Mouse (Mus musculus) regulatory T cell (primary cell): ENCODE results near the gene Flnb.

Experiments
- in situ Hi-C: fragments of 300-600 bp; cut with MboI, MseI; formaldehyde crosslinking; loops from one replicate; pipeline ENCODE4 v1.15.1; 2025; ENCODE audit warnings: high pct_unique_total_duplicates

Gene Flnb

DNA sequence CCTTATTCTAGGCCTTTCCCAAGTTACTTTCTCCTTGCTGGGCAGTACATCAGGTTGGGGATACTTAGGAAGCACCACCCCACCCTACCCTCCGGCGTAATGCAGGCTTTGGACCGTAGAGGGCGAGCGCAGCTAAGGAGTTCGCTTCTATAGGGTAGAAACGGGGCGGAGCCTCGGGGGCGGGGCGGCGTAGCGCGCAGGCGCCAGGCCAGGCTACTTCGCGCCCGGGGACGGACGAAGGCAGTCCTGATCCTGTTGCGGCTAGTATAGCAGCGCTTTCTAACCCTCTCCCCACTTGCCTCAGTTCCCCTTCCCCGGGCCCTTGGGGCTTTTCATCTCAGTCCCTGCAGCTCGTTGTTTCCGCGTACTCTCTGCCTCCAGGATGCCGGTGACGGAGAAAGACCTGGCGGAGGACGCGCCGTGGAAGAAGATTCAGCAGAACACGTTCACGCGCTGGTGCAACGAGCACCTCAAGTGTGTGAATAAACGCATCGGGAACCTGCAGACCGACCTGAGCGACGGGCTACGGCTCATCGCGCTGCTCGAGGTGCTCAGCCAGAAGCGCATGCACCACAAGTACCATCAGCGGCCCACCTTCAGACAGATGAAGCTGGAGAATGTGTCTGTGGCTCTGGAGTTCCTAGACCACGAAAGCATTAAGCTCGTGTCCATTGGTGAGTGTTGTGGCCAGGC, at the start of gene Flnb:
Gene Flnb, plus strand, starts transcription at position 188 of the 693 bp plus-strand sequence.
- in situ Hi-C loops = loop anchor here (5.0 kb wide), 2 partner anchors 129 to 349 kb away; no protein-coding TSS in a partner anchor

DNA sequence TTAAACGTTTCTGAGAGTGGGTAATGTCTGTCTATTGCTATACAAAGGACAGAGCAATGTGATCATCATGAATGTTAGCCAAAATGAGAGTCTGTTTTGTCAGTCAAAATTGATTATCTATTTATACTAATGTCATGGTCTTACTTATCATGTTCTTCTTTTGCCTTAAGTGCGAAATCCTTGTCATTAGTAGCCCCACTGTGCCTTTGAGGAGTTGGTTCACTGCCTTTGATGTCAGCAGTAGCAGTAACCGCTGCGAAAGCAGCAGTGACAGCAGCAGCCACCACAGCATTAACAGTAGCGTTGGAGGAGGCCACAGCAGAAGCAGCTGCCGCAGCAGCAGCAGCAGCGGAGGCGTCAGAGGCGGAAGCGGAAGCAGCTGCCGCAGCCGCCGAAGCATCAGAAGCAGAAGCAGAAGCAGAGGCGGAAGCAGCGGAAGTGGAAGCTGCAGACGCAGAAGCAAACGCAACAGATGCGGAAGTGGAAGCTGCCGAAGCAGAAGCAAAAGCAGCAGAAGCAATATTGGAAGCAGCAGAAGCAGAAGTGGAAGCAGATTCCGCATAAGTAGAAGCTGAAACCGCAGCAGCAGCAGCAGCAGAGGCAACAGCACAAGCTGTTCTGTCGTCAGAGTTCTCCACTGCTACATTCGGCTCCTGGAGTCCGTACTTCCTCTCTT, 43.9 kb upstream of the Flnb start:
- in situ Hi-C loops = no loop called here

DNA sequence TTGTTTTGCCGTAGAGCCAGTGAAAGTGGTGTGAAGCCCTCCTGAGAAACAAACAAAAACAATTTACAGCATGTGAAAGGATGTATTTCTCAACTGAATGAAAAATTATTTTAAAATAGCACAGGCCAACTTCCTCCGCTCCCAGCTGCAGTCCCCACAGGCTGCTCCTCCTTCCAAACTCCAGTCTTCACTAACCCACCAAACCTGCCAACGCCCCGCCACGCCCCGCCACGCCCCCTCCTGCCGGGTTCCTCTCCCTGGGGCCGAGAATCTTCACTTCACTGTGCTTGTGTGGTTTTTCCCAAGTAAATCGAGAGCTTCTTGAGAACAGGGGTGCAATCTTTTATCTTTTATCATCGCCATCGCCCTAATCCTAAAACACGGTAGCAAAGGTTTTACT, 31.7 kb upstream of the Flnb start:
- in situ Hi-C loops = no loop called here

DNA sequence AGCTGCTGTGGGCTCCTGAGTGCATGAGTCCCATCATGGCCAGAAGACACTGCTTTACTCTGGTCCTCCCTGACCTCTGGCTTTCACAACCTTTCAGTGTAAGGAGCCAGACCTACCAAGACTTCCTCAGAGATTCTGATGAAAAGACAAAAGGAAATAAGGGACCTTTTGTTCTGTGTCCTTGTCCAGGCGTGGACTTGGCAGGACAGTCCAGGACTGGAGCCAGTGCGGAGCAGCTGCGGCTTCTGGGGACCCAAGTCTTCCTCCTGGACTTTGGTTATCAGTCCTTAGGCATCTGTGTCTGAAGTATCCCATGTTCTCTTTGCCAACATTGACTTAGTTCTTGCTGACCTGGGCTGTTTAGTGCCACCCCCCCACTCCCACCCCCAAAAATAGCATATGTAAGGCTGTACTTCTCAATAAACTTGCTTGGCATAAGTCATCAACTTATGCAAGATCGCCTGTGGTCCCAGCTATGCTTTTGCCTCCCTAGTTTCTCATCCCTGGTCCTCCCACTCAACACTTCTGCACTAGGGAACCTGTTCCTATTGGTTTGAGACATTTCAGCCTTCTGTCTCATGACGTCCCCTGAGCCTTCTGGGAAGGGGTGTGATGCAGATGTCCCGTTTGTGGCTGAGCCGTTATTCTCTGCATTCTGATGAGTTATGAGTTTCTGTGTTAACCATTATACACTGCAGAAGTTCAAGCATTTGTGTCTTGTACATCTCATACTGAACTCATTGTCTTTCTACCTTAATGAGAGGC, 28.3 kb upstream of the Flnb start:
- in situ Hi-C loops = no loop called here

DNA sequence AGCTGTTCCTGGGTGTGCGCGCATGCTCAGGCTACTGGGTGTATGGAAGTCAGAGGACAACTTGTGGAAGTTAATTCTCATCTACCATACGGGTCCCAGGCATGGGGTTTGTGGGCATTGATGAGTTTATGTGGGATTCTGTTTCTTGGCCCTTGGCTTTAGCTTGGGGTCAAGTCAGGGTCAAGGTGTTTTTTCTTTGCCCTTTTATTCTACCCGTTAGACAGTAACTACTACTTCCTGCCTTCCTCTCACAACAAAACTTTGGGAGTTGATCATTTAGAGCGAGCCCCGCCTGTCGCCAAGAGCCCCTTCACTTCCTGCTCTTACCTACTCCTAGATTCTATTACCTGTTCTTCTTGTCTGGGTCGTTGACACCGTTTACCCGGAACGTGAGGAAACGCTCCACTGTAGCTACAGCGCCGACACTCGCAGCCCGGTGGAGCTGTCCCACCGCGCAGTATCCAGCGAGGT, 26.7 kb upstream of the Flnb start:
- in situ Hi-C loops = no loop called here

DNA sequence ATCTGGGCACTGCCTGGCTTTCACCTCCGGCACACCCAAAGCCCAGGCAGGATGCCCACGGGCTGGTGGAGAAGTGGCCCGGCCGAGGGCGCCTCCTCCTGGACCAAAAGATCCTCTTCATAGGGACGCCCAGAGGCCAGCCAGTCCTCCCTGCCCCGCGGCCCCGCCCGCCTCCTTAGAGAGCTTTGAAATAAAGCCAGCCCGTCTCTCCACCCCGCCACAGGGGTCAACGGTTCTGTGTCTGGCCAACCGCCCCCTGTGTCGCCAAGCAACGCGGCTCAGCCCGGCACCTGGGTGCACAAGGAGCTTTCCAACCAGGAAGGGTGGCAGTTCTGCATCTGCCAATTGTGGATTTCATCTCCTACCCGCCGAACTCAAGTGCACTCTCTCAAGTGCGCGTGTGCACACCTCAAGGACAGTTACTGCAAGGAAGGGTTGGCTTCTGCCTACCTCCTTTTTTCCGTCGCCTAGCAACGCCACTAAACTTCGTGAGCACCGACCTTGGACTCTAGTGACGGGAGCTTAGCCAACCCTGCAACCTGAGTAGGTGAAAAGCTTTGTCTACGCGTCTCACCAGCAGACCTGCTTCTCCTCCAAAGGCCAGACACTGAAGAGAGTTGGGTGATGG, 26.1 kb upstream of the Flnb start, which contains the start of gene Gm26661:
Gene Gm26661, plus strand, starts transcription at position 56 of the 628 bp plus-strand sequence.
- in situ Hi-C loops = no loop called here

- in situ Hi-C loops = no loop called here
Measured at GRCm38 (mm10) chr14:7795961-7796360, 21.8 kb upstream of the Flnb start.

DNA sequence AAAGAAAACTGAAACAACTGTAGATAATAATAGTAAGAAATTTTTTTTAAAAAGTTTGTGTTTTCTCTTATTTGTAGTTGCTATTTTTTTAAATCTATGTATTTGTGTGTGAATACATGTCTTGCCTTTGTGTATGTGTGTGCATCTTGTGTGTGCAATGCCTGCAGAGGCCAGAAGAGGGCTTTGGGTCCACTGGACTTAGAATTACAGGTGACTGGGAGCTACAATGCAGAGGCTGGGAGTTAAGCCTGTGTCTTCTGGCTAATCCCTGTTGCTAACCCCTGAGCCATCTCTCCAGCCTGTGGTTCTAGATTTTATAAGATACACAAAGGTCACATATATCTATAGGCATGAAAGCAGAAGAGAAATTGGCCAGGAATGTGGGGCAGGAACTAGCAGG, 17.1 kb upstream of the Flnb start:
- in situ Hi-C loops = no loop called here

DNA sequence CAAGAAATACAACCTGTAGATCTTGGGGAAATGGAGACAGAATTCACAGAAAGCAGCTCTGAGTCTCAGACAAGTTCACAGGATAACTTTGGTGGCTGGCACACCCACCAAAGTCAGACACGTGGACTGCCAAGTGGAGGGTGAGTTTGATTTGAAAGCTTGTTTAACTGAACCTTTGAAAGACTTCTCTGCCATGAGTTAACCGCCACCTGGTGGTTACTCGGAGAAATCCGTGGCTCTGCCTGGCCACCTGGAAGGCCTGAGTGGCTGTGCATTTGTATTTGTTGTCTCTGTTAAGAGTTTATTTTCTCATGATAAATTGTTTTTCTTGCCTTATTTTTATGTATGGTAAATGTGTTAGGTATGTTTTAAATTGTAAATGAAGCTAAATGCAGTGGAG, 15.9 kb upstream of the Flnb start:
- in situ Hi-C loops = no loop called here

- in situ Hi-C loops = no loop called here
Measured at GRCm38 (mm10) chr14:7803874-7804557, 13.7 kb upstream of the Flnb start.

GRCm38 (mm10) chr14:7804558-7804905, 13.2 kb upstream of the Flnb start:
- in situ Hi-C loops = no loop called here

DNA sequence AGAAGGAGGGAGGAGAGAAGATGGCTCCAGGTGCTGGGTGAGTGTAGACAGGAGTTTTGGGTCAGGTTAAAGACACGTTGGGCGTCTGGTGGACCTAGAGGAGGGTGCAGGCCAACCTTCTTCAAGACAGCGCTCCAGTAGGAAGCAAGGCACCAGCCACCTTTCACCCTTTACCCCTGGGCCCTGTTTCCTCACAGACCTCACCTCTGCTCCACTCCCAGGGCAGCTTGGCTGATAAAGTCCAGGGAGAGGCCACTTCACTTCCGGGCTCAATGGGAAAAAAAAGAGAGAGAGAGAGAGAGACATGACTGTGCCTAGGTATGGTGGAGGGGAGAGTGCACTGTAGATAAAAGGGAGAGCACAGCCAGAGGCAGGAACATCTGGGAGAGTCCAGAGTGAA, 10.0 kb upstream of the Flnb start:
- in situ Hi-C loops = no loop called here

GRCm38 (mm10) chr14:7808501-7808981, 9.2 kb upstream of the Flnb start:
- in situ Hi-C loops = no loop called here

GRCm38 (mm10) chr14:7809043-7809955, 8.5 kb upstream of the Flnb start:
- in situ Hi-C loops = no loop called here

GRCm38 (mm10) chr14:7818463-7819121, 835 bp downstream of the Flnb start:
- in situ Hi-C loops = loop anchor here (5.0 kb wide), 2 partner anchors 129 to 349 kb away; no protein-coding TSS in a partner anchor

DNA sequence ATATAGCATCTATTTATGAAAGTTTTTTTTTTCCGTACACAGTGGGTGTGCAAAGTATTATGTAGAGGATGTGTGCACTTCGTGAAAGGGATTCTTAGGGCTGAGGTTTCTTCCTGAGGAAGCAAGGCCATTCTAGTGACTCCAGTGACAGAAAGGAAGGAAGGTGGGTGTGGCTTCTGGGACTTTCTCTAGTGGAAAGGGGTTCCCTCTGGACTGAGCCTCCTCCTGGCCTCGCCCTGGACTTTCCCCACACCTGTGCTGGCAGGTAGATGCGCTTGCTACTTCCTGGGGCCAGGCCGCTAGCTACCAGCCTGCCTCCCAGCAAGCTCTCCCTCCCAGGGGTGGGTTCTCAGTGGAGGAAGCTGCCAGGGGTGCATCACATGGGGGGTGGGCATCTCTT, 1.7 kb downstream of the Flnb start:
- in situ Hi-C loops = loop anchor here (5.0 kb wide), 2 partner anchors 128 to 348 kb away; no protein-coding TSS in a partner anchor

DNA sequence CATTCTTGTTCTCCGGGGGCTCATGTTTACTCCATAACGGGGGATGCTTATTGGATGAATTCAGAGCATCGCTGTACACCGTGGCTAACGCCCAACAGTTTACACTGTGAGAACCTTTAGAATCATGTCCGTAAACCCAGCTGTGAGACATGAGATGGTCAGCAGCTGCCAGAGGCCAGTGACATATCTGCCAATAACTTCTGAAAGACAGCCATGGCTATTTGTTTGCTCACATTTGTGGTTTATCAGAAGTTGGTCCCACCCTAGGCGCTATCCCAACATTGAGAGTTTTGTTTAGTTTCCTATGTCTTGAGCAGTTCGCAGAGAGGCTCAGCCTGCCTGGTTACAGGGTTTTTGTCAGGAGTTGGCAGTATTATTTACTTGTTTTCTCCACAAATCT, 3.6 kb downstream of the Flnb start:
- in situ Hi-C loops = no loop called here

- in situ Hi-C loops = no loop called here
Measured at GRCm38 (mm10) chr14:7822693-7823092, 4.9 kb downstream of the Flnb start.

DNA sequence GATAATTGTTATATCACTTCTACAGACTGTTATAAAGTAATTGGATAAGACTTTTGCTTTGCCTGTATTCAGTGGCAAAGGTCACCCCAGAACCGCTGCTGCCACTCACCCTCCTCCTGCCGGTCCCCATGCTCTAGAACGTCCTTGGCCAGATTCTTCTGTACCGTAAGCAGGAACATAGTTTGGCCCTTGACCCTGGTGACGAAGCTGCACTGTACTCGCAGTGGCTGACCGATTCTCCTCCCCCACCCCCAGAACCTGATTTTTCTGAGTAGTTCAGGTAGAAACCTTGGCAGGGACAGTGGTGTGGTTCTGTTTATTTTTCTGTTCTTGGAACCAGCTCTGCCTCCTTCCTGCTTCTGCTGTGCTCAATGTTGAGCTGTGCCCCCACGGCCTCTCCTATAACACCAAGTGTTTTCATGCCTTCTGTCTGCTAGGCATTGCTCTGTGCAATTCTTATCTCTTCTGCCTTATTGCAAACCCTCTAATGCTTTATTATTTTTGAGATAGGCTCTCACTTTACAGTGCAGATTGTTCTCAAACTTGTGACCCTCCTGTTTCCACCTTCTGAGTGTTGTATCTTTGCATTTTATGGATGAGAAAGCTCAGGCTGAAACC, 7.0 kb downstream of the Flnb start:
- in situ Hi-C loops = no loop called here
